Mouse (Mus musculus) liver, embryonic 18 days (tissue): ENCODE results near the gene Rbpjl. TPM values are rescaled to one million over a fixed set of nuclear protein-coding genes. Genes with fewer than 3 reads are reported as not detected.

ENCODE experiments used
- polyA plus RNA-seq: library from polyadenylated mRNA; depleted of rRNA; stranded (reverse); fragments of >200 nt; gene quantifications from 2 replicates; pipeline ENCODE4 v1.2.3, GENCODE M21; 2012; rRNA removed

The Rbpjl gene
- 0.01 and 0.13 TPM in 2 replicates for polyA plus RNA-seq

GRCm38 (mm10) chr2:164402906-164403305, at the start of gene Rbpjl:
TSS of gene Rbpjl (plus strand) at chr2:164403141.

GRCm38 (mm10) chr2:164389020-164389419, 13.9 kb upstream of the Rbpjl start, which contains the start of gene Slpi:
TSS of gene Slpi (minus strand) at chr2:164389095.

GRCm38 (mm10) chr2:164405060-164405459, 2.1 kb downstream of the Rbpjl start, which contains the start of gene Matn4:
TSS of gene Matn4 (minus strand) at chr2:164405160.

GRCm38 (mm10) chr2:164443460-164444000, 40.6 kb downstream of the Rbpjl start, which contains the start of gene Sdc4:
TSS of gene Sdc4 (minus strand) at chr2:164443887.

GRCm38 (mm10) chr2:164456864-164457300, 53.9 kb downstream of the Rbpjl start, which contains the start of gene Sys1:
TSS of gene Sys1 (plus strand) at chr2:164456964.

GRCm38 (mm10) chr2:164460745-164461551, 58.0 kb downstream of the Rbpjl start, which contains the start of gene Gm20458:
TSS of gene Gm20458 (plus strand) at chr2:164460967.

Other genes with a start within 250 kb of the Rbpjl start
- gene Kcns1, start 232.0 kb upstream of the Rbpjl start, polyA plus RNA-seq: 0.01 TPM in 2 replicates
- gene Wfdc5, start 220.4 kb upstream of the Rbpjl start, polyA plus RNA-seq: not detected in 2 replicates
- gene Wfdc12, start 212.5 kb upstream of the Rbpjl start, polyA plus RNA-seq: not detected in 2 replicates
- not detected in 2 replicates for gene Wfdc15a, start 203.0 kb upstream of the Rbpjl start, polyA plus RNA-seq
- gene Wfdc15b, start 181.5 kb upstream of the Rbpjl start, polyA plus RNA-seq: 0.07 and 0.16 TPM in 2 replicates
- gene Svs2, start 164.7 kb upstream of the Rbpjl start, polyA plus RNA-seq: not detected in 2 replicates
- gene Svs3b, start 146.5 kb upstream of the Rbpjl start, polyA plus RNA-seq: not detected in 2 replicates
- not detected in 2 replicates for gene Svs4, start 124.7 kb upstream of the Rbpjl start, polyA plus RNA-seq
- gene Svs3a, start 113.9 kb upstream of the Rbpjl start, polyA plus RNA-seq: not detected in 2 replicates
- not detected in 2 replicates for gene Svs6, start 86.4 kb upstream of the Rbpjl start, polyA plus RNA-seq
- not detected in 2 replicates for gene Svs5, start 70.4 kb upstream of the Rbpjl start, polyA plus RNA-seq
- 25.7 and 26.9 TPM in 2 replicates for gene Slpi, start 14.0 kb upstream of the Rbpjl start, polyA plus RNA-seq
- gene Matn4, start 2.0 kb downstream of the Rbpjl start, polyA plus RNA-seq: 0.17 and 0.21 TPM in 2 replicates
- 46.8 and 52.3 TPM in 2 replicates for gene Sdc4, start 40.7 kb downstream of the Rbpjl start, polyA plus RNA-seq
- 20.3 and 20.5 TPM in 2 replicates for gene Sys1, start 53.8 kb downstream of the Rbpjl start, polyA plus RNA-seq
- gene Gm20458, start 57.8 kb downstream of the Rbpjl start, polyA plus RNA-seq: 0.55 and 0.61 TPM in 2 replicates
- not detected in 2 replicates for gene Trp53tg5, start 70.6 kb downstream of the Rbpjl start, polyA plus RNA-seq
- gene Dbndd2, start 83.0 kb downstream of the Rbpjl start, polyA plus RNA-seq: 11.3 and 12.0 TPM in 2 replicates
- 15.6 and 19.3 TPM in 2 replicates for gene Pigt, start 94.4 kb downstream of the Rbpjl start, polyA plus RNA-seq
- gene Wfdc2, start 159.3 kb downstream of the Rbpjl start, polyA plus RNA-seq: 1.6 and 2.0 TPM in 2 replicates
- gene Spint3, start 170.3 kb downstream of the Rbpjl start, polyA plus RNA-seq: not detected in 2 replicates
- gene Wfdc6a, start 182.3 kb downstream of the Rbpjl start, polyA plus RNA-seq: 0.05 and 0.06 TPM in 2 replicates
- gene Eppin, start 190.5 kb downstream of the Rbpjl start, polyA plus RNA-seq: not detected in 2 replicates
- not detected in 2 replicates for gene Wfdc6b, start 210.4 kb downstream of the Rbpjl start, polyA plus RNA-seq
- not detected in 2 replicates for gene Wfdc8, start 210.5 kb downstream of the Rbpjl start, polyA plus RNA-seq
- not detected in 2 replicates for gene Wfdc16, start 235.7 kb downstream of the Rbpjl start, polyA plus RNA-seq